Mouse (Mus musculus) spleen, adult 2 months (tissue): ENCODE data around the gene Mical3.

Source experiments
- CTCF ChIP-seq: fragments of 200-500 bp; IDR thresholded peaks from 2 replicates; pipeline ENCODE4 v1.5.1; 2011; ENCODE audit warnings: mild to moderate bottlenecking, inconsistent platforms; ENCODE audit not compliant: insufficient read depth, insufficient read length, insufficient replicate concordance; ENCODE audit errors: extremely low read depth
- POLR2A ChIP-seq: fragments of 200-500 bp; IDR thresholded peaks from 2 replicates; pipeline ENCODE4 v1.6.1; 2011; ENCODE audit warnings: low read depth, low read length, inconsistent platforms

- TF ChIP-seq POLR2A (no peak), CTCF (no peak)
These were observed 185.3 kb downstream of the Mical3 start for GRCm38 (mm10) chr6:120945510-120945909.
